Mouse (Mus musculus) layer of hippocampus, adult 11-12 months (tissue): ENCODE measurements around the gene Gm29106.
"Not testable (repeated sequence)": the region's sequence is repeated elsewhere in the genome, so short reads cannot be mapped to it uniquely, and the experiment has no call there.

Source experiments
- DNase-seq: peaks from one replicate; pipeline ENCODE4 v3.0.0; 2022; ENCODE audit warnings: low spot score

Gm29106 gene

DNA sequence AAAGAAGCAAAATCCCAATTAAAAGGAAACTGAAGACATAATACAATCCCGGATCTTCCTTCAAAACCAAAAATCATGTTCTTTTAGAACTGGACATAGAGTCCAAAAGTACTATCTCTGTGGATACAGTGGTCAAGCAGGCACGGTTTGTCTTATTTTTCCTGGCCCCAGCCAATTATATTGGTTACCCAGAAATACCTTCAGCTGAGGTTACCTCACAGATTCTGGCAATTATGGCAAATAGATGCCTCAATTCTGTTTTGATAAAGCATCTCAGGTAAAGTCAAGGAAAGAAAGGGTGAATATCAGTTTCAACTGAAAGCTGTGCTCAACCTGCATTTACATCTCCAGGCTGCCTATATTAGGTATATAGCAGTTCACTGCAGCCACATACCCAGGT, at the start of gene Gm29106:
TSS of gene Gm29106 (plus strand) at position 301 of the 400 bp plus-strand sequence.
- DNase-seq, result not testable (repeated sequence)

- no peak for DNase-seq
These were observed 52.2 kb downstream of the Gm29106 start for GRCm38 (mm10) chr1:118228540-118228939.

DNA sequence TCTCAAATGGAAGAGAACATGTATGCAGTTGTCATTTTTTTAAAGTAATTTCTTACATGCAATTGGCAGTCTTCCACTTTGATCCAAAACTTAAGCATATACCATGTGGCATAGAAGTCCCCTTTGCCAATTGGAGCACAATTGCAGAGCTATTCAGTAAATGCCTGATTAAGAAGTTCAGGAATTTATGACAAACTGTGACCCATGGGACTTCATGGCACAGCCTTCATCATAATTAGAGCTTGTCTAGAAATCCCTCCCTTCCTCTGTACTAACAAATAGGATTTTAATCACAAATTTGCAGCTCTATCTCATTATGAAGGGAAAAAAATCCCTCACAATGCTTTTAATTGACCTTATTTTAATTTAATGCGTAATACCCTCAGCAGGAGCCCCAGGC, 59.7 kb downstream of the Gm29106 start:
- DNase-seq, result no peak
